Comparison of ENCODE assay signal across 15 mouse cellular contexts in genomic region chr14:30327452-30327851, GRCm38 (mm10).
"Had no signal": no experiment of that assay in that cellular context is flagged by ENCODE, and none has a peak within 500 bp of the region (broad histone marks: within the 10 kb centered on the region; RNA-seq: fewer than 3 reads in every experiment).

No protein-coding gene starts in this region.

- DNase-seq: kidney, adult 18-20 months; kidney, postnatal 14 days; layer of hippocampus, adult 9-11 months; liver; liver, embryonic 13.5 days; liver, postnatal 0 days; lung, postnatal 36 days; thymus, adult 2 months; thymus, postnatal 25 days had no signal

- H3K27ac ChIP-seq: limb, embryonic 12.5 days; liver, embryonic 13.5 days; midbrain, embryonic 13.5 days; neural tube, embryonic 15.5 days; stomach, postnatal 0 days had no signal

- H3K4me2 ChIP-seq: limb, embryonic 12.5 days; liver, embryonic 13.5 days; lung, embryonic 15.5 days; midbrain, embryonic 13.5 days; neural tube, embryonic 15.5 days had no signal

- H3K36me3 ChIP-seq: limb, embryonic 12.5 days; liver, embryonic 13.5 days; lung, embryonic 15.5 days; midbrain, embryonic 13.5 days had no signal

- H3K27me3 ChIP-seq: limb, embryonic 12.5 days; liver, embryonic 13.5 days; lung, embryonic 15.5 days; midbrain, embryonic 13.5 days; neural tube, embryonic 15.5 days had no signal

- H3K4me3 ChIP-seq: limb, embryonic 12.5 days; liver, embryonic 13.5 days; lung, embryonic 15.5 days; midbrain, embryonic 13.5 days; myocyte; neural tube, embryonic 15.5 days had no signal

- H3K9me3 ChIP-seq: limb, embryonic 12.5 days; liver, embryonic 13.5 days; lung, embryonic 15.5 days; midbrain, embryonic 13.5 days; neural tube, embryonic 15.5 days had no signal

- H3K4me1 ChIP-seq: limb, embryonic 12.5 days; liver, embryonic 13.5 days; midbrain, embryonic 13.5 days; neural tube, embryonic 15.5 days had no signal

- H3K9ac ChIP-seq: limb, embryonic 12.5 days; liver, embryonic 13.5 days; liver, postnatal 0 days; lung, embryonic 15.5 days; midbrain, embryonic 13.5 days; neural tube, embryonic 15.5 days had no signal

- ATAC-seq: liver, postnatal 0 days; midbrain, embryonic 13.5 days had no signal
